Comparison of ENCODE assay signal across 12 mouse cellular contexts in genomic region chr4:106970786-106971185, GRCm38 (mm10).
DNase-seq lines count a peak whose midpoint lies in the region; ATAC-seq and TF ChIP-seq lines count a peak whose summit lies in the region.
"Had no signal": no experiment of that assay in that cellular context is flagged by ENCODE, and none has a peak within 500 bp of the region (broad histone marks: within the 10 kb centered on the region; RNA-seq: fewer than 3 reads in every experiment).

No protein-coding gene starts in this region.

- WGBS in kidney, adult 2 months = 61% methylated on average over 7 of the region's 7 CpGs

- no peak for TF ChIP-seq CTCF in kidney, adult 2 months (conservative IDR thresholded peaks at IDR 0.05; ENCODE audit: insufficient read depth, insufficient read length, low read depth, low read length)

- H3K27me3 ChIP-seq in kidney, adult 2 months (replicated peaks; ENCODE audit: control insufficient read depth, insufficient read depth, low read length) = no peaks in the 10 kb centered on the region

- ATAC-seq in granulocyte monocyte progenitor cell, adult 5-6 weeks (replicated peaks; ENCODE audit: poor library complexity, severe bottlenecking) = peak; percentile 90
- peak; percentile 71 for ATAC-seq in monocyte, adult 5-6 weeks (replicated peaks; ENCODE audit: insufficient number of reproducible peaks, low FRiP score, low TSS enrichment, poor library complexity, severe bottlenecking)

- no peaks in the 10 kb centered on the region for H3K4me1 ChIP-seq in kidney, adult 2 months (ENCODE audit: control insufficient read depth, insufficient read depth, low read length)

- no peak overlapping the region for H3K27ac ChIP-seq in kidney, adult 2 months (ENCODE audit: insufficient read depth, low read depth, low read length)

- TF ChIP-seq POLR2A in kidney, adult 2 months (IDR thresholded peaks at IDR 0.05; ENCODE audit: low read depth, low read length) = no peak

- peak; percentile 38 for DNase-seq in kidney, adult 2 months
- no peak for DNase-seq in kidney, adult 9 months
- peak; percentile 58 for DNase-seq in CD4-positive helper T cell, adult 2 months (ENCODE audit: low read depth, low spot score)
- no peak for DNase-seq in adrenal gland, postnatal 36 days
- no peak for DNase-seq in adrenal gland, adult (ENCODE audit: inconsistent age in 2 of 2, low spot score in 1 of 2)
- no peak for DNase-seq in frontal cortex, adult 2 months (ENCODE audit: extremely low spot score in 1 of 2, low spot score in 1 of 2)
- DNase-seq: adrenal gland, adult 8-10 months; cerebellum, adult 2 months; kidney, postnatal 10 days had no signal

- H3K36me3 ChIP-seq in kidney, adult 2 months (ENCODE audit: control insufficient read depth, insufficient read depth, low read length) = no peaks in the 10 kb centered on the region

- no peak overlapping the region for H3K4me3 ChIP-seq in kidney, adult 2 months (ENCODE audit: insufficient read depth, low read depth, low read length)
- H3K4me3 ChIP-seq: midbrain, embryonic 10.5 days had no signal

Comparison
In these comparisons a context has a peak if more than half of its experiments do, and no peak if none do; other contexts are left out.
1. DNase-seq: peak in kidney, adult 2 months (single experiment) and CD4-positive helper T cell, adult 2 months (single experiment); none in kidney, adult 9 months (single experiment), adrenal gland, postnatal 36 days (0 of 2), adrenal gland, adult (0 of 2) and frontal cortex, adult 2 months (0 of 2).